Mouse (Mus musculus) neural tube, embryonic 10.5 days (tissue): ENCODE measurements around the gene Map3k20.

Experiments
- DNase-seq: peaks from one replicate; pipeline ENCODE4 v3.0.0-alpha.2; 2017; ENCODE audit warnings: low spot score; ENCODE audit errors: extremely low spot score

The Map3k20 gene

GRCm38 (mm10) chr2:72285256-72285887 is at the start of gene Map3k20:
TSS of gene Map3k20 (plus strand) at chr2:72285637.
- DNase-seq: peak; percentile 80

GRCm38 (mm10) chr2:72238421-72238820 is 47.0 kb upstream of the Map3k20 start:
- DNase-seq: no peak

GRCm38 (mm10) chr2:72238925-72239324 is 46.5 kb upstream of the Map3k20 start:
- no peak for DNase-seq

GRCm38 (mm10) chr2:72239456-72239855 is 46.0 kb upstream of the Map3k20 start:
- DNase-seq: no peak

DNA sequence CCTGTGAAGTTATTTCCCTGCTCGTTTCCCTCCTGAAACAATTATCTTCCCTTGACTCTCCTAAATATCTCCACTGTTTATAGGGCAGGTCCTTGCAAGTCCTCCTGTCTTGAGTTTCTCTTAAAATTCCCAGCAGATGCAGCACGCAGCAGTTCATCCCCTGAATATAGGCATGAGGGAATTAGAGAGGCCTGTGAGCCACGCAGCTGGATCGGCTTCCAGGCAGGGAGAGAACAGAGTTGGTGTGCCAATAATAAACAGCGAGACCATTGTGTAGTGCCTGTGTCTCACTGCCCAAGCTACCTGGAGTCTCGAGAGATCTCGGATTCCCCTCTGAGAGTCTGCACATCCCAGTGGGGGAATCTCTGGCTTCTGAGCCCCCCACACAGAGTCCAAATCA is 45.4 kb upstream of the Map3k20 start:
- no peak for DNase-seq

GRCm38 (mm10) chr2:72240691-72241090 is 44.7 kb upstream of the Map3k20 start:
- DNase-seq: no peak

DNA sequence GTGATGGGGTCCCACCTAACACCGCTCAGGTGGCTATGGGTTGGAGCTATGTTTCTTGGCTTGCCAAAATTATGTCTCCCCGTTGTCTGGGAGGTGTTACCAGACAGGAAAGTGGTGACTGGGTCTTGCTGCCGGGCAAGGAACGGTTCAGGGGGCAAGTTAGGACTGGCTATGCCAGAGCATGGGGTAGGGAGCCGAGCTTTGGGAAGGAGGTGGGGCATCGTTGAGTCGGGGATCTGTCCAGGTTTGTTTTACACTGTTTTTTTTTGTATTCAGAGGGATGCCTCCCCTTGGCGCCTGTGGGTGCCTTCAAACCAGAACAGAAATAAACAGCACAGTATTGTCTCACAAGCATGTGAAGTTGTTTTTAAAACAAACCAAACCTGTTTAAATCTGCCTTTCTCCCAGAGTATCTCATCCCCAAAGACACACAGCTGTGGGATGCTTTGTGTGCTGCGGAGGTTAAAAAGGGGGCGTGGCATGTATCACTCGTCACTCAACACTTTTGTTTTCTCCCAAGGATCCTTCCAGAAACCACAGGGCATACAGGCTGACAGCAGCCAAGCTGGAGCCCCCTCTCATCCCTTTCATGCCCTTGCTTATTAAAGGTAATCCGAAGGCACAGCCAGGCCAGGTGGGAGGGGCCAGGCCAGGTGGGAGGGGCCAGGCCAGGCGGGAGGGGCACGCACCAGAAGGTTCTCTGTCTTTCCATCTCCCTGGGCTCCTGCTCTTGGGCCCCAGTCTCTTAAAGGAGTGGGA is 43.5 kb upstream of the Map3k20 start:
- no peak for DNase-seq

DNA sequence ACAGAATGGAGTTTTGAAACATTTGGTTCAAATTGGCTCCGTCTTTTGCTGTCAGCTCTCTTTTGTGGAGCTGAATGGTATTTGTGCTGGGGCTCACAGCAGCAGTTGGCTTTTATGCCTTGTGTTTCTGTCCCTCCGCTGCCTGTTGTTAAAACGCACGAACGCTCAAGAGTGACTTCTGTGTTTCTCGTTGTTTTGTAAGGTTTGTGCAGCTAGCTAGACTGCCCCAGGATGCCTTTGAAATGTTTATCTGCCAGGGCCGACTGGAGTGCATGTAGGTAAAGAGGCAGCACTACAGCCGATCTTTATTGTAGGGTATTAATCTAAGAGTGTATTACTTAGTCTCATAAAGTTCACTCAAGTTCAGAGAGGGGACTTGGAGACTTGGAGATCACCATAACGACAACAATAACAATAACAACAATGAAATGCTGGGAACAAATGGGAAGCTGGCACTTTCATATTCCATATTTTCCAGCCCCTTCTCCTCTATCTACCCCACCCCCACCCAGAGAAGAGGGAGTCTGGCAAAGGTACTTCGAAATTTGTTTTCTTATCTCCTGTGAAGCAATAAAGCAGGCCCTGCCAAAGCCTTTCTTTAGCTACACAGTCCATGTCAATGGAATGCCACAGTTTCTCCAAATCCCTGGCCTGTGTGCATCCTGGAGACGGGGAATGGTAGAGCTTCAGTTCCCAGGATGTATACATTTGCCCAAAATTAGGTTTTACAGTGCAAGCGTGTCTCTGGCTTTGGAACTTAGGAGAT is 42.3 kb upstream of the Map3k20 start:
- DNase-seq: no peak

GRCm38 (mm10) chr2:72245631-72246030 is 39.8 kb upstream of the Map3k20 start:
- no peak for DNase-seq

GRCm38 (mm10) chr2:72246376-72246775 is 39.1 kb upstream of the Map3k20 start:
- no peak for DNase-seq

GRCm38 (mm10) chr2:72247819-72248218 is 37.6 kb upstream of the Map3k20 start:
- DNase-seq: no peak

- no peak for DNase-seq
These were observed 32.6 kb upstream of the Map3k20 start for GRCm38 (mm10) chr2:72252510-72253505.

DNA sequence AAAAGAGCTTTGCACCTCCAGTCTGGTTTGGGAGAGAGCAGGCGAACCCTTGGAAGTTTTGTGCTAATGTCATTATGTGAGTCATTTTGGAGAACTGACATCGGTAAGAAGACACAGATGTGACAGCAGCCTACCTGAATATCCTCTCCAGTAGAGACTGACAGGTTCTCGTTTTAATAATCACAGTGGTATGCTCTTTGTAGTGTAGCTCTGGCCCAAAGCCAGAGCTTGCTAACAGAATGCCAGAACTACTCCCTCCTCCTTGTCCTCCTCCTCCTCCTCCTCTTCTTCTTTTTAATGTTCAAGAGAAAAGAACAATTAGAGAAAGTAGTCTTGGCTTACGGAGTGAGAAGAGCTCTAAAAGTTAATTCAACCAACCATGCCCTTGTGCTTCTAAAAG is 31.6 kb upstream of the Map3k20 start:
- no peak for DNase-seq

DNA sequence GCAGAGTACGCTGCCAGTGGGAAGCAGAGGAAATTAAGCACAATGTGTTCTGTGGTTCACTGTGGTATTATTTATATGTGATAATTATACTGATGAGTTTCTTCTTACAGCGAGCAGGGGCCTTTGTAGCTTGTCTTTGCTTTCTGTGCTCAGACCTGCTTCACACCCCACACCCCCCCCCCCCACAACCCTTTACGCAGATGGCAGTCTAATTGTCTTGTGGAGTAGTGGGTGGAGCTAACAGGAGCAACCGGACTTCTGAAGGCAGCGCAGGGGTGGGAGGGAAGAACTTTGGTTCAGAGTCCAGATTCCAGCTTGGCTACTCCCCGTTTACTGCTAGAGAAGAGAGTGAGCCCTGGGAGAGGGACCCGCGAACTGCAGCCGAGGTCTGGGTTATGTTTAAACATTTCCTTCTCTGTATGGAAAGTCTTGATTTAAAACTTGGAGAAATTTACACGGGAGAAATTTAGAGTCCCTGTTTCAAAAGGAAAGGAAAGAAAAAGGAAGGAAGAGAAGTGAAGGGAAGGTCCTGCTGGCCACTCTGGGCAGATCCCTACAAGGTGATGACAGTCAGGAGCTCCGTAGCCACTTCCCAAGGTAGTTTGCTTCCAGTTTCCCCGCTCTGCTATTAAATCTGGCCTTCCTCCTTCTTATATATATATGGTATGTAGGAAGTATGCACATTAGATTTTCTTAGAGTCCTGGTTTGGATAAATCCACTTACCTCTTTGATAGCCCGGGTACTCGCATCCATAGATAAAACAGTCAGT is 30.4 kb upstream of the Map3k20 start:
- DNase-seq: no peak

- no peak for DNase-seq
These were observed 24.7 kb upstream of the Map3k20 start for GRCm38 (mm10) chr2:72260704-72261103.

DNA sequence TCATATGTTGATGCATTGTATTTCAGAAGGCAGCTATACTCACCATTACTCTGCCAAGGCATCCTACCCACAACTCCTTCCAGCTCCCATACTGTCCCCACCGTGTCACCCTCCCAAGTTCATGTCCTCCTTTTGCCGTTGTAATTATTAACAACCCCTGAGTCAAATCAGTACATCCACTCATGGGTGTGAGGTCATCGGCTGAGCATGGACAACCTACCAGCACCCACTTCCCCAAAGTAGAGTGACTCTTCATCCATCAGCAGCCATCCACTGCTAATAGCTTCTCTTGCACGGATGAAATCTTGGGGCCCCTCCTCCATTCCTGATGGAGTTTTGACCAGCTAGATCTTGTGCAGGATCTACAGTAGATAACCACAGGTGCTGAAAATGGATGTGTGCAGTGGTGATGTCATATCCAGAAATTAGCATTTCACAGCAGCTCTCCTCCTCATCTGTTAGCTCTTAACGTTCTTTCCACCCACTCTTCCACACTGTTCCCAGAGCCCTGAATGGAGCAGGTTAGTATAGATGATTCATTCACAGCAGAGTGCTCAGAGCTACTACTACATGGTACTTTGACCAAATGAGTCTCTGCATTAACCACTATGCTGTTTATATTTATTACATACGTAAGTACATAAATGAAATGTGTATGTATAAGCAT is 22.5 kb upstream of the Map3k20 start:
- DNase-seq: no peak

- no peak for DNase-seq
These were observed 18.0 kb upstream of the Map3k20 start for GRCm38 (mm10) chr2:72267390-72267789.

GRCm38 (mm10) chr2:72269651-72270341 is 15.6 kb upstream of the Map3k20 start:
- no peak for DNase-seq

DNA sequence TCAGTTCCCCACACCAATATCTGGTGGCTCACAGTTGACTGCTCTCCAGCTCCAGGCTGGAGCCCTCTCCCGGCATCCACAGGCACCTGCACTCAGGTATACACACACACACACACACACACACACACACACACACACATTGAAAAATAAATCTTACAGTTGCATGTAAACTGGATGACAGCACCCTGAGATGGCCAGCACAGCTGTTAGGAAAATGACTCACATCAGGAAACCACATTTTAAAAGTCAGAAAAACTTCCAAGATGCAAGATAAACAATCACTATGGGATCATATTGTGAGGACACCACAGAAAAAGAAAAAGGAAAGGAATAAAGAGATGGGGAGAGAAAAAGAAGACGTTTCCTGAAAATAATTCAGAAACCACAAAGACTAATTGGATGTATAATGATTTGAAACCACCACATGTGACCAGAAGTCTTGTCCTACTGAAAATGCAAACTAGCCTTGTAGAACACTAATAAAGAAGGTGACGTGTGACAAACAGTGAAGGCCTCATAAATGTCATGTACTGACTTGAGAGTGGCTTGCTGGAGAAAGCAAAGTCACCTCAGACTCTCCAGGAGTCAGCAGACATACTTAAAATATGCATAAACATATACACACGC is 7.1 kb upstream of the Map3k20 start:
- DNase-seq: no peak
